Mouse (Mus musculus): ENCODE data around the gene Cep295.
"Not testable (repeated sequence)": the region's sequence is repeated elsewhere in the genome, so short reads cannot be mapped to it uniquely, and the experiment has no call there.

The Cep295 gene

DNA sequence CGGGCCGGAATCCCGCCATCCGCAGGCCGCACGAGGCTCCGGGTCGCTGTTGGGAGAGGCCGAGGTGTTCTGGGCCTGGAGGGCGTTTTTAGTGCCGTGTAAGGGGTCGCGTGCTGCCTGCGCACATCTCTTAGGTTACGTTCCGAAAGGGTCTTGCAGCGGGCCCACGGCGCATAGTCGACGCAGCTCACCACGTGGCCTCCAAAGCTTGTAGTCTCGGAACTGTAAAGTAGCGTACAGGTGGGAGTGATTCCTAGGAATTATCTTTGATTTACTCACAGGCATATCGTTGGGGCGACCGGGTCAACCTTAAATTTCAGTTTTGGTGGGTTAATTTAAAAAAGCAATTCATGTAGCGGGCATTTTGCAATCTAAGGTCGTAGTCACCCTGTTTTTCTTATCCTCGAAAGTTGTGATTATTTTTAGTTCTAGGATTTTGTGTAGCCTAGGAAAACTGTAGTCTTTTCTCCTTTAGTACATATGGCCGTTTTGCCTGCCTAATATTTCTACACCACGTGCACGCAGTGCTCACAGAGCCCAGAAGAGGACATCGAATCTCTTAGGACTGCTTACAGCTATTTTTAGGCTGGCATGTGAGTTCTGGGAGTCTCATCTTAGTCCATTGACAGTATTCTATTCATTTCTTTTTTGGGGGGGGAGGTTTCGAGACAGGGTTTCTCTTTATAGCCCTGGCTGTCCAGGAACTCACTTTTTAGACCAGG, 51.0 kb downstream of the Cep295 start, which contains the start of gene 4931406C07Rik:
4931406C07Rik (minus strand) TSS at position 51 of the 722 bp plus-strand sequence.
- no peak for DNase-seq (ENCODE audit: low read depth)

DNA sequence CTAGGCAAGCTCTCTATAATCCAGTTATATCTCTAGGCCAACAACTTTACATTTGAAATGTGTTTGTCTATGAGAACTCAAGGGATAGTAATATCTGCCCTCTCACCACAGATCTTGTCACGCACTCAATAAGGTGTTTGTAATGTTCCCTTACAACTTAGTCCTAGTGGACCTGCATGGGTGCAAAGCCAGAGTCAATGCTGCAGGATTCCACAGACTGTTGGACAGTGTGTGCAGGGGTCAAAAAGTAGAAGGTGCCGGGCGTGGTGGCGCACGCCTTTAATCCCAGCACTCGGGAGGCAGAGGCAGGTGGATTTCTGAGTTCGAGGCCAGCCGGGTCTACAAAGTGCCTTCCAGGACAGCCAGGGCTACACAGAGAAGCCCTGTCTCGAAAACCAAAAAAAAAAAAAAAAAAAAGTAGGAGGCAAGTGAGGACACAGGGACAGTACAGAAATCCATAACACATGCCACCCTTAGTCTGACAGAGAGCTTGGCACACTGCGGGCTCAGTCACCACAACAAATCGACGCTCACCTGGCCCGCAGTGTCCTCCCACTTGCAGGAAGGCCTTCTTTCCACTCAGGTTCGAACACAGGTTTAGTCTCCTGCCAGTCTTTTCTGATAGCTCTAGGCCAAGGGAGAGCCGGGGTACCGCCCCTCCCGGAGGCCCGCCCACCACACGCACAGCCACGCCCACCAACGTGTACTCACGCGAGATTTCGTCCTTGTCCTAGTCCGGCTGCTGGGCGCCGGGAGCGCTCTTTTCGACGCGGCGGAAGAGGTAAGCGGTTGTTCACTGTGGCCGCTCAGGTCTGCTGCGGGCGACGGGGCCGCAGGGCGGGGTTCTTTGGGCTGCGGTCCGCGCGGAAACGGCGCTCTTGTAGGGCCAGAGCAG, 51.8 kb downstream of the Cep295 start, which contains the start of gene Taf1d:
Taf1d (plus strand) TSS at position 712 of the 895 bp plus-strand sequence.
- peak; percentile 90 for DNase-seq (ENCODE audit: low read depth)

DNA sequence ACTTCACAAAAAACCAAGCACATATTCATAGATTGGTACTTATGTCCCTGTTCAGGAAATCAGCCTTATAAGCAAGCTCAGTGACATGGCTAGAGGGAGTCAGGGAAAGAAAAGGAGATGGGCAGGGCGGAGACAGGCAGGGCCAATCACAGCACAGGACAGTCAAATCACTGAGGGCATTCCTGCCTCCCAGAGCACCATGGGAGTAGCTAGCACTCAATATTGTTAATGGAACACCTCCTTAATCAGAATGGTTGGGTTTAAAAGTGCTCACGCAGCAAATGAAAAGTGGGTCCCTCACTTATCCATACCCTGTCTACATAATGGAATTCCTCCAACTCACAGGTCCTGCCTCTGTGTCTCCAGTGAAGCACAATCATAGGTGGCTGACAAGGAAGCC, 54.7 kb downstream of the Cep295 start:
- no peak for DNase-seq (ENCODE audit: low read depth)

DNA sequence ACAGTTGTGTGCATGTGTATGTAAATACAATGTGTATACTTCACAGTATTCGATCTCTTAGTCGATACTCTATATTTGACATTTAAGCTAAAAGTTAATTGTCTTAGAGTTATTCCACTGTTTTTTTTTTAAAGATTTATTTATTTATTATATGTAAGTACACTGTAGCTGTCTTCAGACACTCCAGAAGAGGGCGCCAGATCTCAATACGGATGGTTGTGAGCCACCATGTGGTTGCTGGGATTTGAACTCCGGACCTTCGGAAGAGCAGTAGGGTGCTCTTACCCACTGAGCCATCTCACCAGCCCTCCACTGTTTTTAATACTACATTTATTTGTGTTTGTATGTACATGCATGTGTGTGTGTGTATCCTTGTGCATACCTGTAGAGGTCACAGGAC, 55.6 kb downstream of the Cep295 start:
- not testable (repeated sequence) for DNase-seq (ENCODE audit: low read depth)

DNA sequence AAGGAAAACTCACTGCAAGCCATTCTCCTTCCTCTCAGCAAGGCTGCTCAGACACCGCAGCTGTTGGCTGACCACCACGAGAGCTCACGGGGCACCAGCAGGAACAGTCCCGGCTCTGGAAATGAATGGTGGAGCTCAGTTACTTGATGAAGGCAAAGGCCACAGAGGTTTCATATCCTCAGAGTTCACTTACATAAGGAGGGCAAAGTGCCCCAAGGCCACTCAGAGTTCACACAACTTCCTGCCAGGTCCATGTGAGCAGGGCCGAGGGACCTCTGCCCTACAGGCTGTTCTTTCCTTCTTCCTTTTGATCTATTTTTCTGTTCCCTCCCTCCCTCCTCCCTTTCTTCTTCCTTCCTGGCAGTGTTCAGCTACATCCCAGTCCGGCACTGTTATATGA, 56.2 kb downstream of the Cep295 start:
- DNase-seq (ENCODE audit: low read depth), result no peak

DNA sequence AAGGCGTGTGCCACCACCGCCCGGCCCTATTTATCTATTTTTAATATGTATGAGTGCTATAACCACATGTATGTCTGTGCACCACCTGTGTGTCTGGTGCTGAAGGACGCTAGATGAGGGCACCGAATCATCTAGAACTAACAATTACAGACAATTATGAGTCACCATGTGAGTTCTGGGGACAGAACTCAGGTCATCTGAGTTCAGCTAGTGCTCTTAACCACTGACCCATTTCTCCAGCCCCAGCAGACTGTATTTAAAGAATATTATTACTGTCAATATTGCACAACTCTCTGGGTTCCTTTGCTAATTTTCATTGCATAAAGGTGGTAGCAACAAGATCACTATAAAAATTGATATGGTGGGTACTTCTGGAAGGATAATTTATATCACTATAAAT, 57.5 kb downstream of the Cep295 start:
- DNase-seq (ENCODE audit: low read depth), result no peak

DNA sequence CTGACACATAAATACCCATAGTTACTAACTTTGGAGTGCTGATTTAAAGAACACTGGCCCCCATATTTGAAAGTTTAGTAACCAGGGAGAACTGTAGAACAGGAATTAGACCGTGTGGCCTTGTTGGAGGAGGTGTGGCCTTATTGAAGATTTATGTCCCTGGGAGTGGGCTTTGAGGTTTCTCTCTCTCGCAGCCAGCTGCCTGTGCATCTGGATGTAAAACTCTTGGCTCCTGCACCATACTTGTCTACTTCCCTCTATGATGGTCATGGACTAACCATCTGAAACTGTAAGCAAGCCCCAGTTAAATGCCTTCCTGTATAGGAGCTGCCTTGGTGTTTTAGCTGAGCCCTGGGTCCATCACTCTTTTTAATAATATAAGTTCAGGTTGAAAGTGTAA, 59.1 kb downstream of the Cep295 start:
- no peak for DNase-seq (ENCODE audit: low read depth)

DNA sequence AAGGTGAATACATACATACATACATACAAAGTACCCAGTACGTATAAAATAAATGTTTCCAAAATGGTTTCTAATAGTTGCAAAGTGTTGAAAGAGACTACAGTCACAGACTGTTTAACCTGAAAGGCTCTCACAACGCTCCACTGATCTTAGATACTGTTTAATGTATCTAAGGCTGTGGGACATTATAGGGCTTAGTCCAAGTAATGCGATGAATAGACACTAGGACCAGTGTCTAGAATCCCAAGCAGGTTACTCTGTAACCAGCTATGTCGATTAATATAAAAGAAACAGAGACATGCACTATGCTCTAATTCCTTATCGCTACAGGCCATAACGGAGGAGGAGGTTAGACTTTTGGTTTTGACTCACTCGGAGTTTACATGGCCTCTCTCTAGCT, 60.5 kb downstream of the Cep295 start:
- no peak for DNase-seq (ENCODE audit: low read depth)

DNA sequence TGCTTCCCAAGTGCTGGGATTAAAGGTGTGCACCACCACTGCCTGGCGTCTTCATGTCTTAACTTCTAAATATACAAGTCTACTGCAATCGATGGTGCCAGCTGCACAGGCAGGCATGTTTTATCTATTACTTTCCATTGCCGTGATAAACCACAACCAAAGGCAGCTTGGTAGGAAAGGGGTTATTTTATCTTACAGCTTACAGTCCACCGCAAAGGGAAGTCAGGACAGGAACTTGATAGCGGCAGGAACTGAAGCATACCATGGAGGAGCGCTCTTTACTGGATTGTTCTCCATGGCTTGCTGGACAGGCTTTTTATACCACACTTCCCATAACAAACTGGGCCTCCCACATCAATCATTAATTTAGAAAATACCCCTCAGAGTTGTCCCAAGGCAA, 68.3 kb downstream of the Cep295 start:
- no peak for DNase-seq (ENCODE audit: low read depth)

DNA sequence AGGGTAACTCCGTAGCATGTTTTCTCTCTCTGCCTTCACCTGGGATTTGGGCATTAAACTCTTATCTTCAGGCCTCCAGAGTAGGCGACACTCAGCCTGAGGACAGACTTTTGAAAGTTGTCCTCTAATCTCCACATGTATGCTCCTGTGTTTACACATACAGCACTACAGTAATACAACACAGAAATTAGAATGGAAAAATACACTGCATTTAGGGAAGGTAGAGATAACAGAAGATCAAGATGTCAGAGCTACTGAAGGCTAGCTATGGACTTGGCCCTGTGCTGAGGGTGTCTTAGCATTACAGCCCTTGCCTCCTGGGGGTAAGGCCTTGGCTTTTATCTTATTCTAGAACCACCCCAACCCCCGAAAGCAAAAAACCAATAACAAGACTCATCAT, 69.2 kb downstream of the Cep295 start:
- no peak for DNase-seq (ENCODE audit: low read depth)

DNA sequence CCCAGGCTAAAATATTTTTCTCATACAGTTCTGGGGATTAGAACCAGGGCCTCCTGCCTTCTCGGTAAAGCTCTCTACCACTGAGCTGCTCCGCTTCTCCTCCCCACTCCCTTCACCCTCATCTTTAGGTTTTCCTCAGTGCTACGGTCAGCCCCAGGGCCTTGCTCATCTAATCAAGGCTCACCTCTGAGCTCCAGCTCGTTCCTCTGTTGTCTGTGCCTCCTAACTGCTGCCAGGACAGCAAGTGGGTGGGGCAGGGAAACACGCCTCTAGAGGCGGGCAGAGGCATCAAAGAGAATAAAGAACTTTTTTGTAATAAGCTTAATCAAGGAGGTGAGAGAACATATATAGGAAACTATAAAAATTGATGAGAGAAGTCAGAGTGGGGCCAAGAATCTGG, 69.7 kb downstream of the Cep295 start:
- no peak for DNase-seq (ENCODE audit: low read depth)

DNA sequence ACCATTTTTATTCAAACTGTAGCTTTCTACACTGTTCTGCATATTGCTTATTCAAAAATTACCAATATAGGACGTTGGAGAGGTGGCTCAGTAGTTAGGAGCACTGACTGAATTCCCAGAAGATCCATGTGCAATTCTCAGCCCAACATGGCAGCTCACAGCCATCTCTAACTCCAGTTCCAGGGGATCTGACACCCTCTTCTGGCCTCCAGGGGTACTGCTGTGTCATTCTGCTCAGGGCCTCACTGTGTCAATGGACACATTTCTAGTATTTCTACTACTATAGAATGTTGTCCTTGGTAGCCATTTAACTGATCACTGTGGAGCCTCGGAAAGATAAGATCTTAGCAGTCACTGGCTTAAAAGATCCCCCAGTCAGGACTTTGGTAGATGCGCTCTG, 72.1 kb downstream of the Cep295 start:
- DNase-seq (ENCODE audit: low read depth), result no peak

DNA sequence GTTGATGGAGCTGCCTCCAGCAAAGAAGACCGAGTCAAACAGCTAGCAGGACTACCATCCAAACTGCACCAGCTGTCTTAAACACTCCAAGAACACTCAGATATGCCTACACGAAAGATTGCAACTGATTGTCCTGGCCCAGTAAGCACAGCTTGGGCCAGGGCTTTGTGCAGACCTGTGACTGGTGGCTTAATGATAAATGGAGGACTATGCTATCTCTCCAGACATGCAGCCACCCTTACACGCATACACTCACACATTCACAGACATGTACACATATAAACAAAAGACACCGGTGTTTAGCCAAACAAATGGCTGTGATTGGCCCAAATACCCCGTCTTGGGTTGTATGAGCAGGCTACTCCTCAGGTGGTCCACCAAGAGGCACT, 77.1 kb downstream of the Cep295 start:
- DNase-seq (ENCODE audit: low read depth), result no peak

DNA sequence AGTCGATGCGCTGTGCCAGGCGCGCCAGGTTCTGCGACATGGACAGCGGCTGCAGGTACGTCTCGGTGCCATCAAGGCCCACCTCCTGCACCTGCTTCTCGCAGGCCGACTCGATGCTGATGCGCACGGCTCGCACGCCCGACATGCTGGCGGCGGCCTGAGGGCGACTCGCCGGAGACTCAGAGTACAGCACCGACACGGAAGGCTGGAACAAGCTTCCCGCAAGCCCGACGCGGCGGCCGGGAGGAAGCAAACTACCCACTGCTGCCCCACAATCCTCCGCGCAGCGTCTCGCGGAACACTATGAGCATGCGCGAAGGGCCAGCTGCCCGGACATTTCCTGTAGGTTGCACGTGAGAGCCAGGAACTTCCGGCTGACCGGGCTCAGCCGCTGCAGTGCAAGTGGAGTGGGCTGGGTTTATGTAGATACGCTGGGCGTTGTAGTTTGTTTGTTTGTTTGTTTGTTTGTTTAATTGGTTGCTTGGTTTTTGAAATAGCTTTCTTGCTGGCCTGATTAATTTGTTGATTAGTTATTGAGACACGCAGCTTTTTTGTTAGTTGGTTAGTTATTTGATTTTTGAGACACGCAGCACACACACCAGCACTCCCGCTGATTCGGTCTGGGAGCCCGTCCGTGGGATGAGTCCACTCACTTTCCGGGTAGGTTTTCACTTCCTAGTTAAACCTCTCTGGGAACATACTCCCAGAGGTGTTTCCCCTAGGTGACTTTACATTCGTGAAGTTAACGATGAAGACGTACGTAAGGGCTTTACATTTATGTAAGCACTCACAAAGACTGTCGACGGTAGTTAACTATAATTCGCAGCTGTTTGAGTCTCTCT, 77.7 kb downstream of the Cep295 start, which contains the start of gene Med17:
Med17 (minus strand) TSS at position 283 of the 842 bp plus-strand sequence.
- DNase-seq (ENCODE audit: low read depth), result peak; percentile 94

DNA sequence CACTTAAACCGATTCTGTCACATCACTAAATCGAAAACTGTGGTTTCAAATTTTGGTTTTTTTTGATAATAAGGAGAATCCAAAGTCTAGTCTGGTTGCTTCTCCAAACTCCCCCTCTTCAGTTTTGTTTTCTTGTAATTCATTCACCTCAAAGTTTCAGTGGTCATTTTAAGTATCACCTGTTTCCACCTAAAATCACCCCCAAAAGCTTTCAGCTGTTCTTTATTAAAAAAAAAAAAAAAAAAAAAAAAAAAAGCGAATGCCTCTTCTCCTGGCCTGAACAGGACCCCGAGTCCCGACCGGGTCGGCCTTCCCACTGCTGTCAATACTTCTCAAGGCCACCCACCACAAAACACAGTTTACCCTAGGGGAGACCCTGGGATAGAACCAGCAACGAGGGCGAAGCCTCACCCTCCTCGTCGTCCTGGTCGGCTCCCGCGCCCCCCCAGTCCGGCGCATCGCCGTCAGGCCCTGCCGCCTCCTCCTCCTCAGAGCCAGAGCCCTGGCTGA, 78.4 kb downstream of the Cep295 start:
- no peak for DNase-seq (ENCODE audit: low read depth)

DNA sequence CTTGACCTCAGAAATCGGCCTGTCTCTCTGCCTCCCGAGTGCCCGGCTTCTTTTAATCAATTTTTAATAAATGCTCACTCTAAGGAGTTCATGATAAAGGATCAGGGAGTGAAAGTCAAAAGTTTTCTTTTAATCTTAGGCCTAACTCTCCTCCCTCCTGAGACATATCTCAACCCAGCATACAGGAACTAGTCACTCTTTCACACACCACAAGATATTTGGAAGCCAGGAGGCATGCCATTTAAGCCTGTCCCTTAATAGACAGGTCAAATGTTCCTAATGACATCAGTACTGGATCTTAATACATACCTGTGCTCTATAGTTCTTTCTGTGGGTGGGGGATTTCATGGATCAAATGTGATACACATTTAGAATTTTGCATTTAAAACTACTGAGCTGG, 79.2 kb downstream of the Cep295 start:
- DNase-seq (ENCODE audit: low read depth), result no peak

DNA sequence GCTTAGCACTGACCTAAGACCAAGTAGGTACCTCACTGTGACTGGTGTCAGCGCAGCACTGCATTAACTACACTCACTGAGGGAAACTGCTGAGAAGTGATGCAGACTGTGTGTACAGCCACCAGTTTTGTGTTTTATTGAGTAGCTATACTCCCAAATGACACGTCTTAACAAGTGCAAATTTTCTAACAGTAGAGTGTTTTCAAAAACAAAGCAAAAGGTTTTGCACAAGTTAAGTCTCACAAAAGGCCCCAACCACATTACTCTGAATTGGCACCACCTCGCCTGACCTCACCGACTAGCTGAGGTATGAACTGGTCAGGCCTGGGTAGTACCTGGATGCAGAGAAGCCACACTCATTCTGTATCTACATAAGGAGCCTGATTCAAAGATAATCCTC, 80.7 kb downstream of the Cep295 start:
- no peak for DNase-seq (ENCODE audit: low read depth)

DNA sequence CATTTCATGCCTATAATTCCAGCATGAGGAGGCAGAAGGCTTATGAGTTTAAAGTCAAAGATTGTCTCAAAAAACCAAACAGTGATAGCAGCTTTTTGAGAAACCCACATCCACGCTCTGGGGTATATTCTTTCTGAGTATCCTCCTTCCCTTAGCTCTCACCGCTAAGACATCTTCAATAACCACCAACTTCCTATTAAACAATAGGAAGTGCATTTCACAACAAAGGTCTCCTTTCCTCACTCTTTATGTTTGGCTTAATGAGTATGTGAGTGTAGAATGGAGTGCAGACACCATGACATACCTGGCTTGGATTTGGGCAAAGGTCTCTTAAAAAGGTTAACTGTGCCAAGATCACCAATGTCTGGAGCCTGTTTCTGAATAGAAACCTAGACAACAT, 83.6 kb downstream of the Cep295 start:
- no peak for DNase-seq (ENCODE audit: low read depth)

All from c-Kit-positive CD71-positive TER-119-negative erythroid progenitor cells, embryonic 14.5 days (primary cell).